Mouse (Mus musculus): ENCODE results near the gene Reck.

DNA sequence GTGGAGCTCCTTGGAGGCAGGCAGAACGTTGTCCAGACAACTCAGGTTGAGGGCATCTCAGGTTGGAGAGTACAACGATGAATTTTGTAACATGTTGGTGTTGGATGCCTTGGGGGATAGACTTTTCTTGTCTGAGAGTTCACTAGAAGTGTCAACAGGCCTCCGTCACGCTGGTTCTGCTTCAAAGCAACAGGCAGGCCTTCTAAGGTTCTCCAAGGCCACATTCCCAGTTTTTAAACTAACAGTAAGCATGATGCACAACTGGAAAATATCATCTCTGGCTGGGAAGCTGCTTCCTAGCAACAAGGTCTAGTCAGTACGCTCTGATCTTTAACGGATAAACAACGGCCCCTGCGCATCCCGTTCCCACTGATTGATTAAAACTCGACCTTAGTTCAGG is 5.5 kb upstream of the Reck start:
- TF ChIP-seq USF2 (IDR thresholded peaks at IDR 0.05; ENCODE audit: borderline replicate concordance in 1 of 2, insufficient read depth in 1 of 2, low read depth in 1 of 2, low read length in 2 of 2) (no peak), ELF1 (IDR thresholded peaks at IDR 0.05; ENCODE audit: low read depth, low read length) (no peak), MEF2A (IDR thresholded peaks at IDR 0.05; ENCODE audit: extremely low read depth, insufficient replicate concordance, low read depth, low read length, poor library complexity, severe bottlenecking) (no peak), GATA1 (IDR thresholded peaks at IDR 0.05; ENCODE audit: low read depth, low read length) (no peak), USF1 (IDR thresholded peaks at IDR 0.05; ENCODE audit: low read depth, low read length) (no peak), POLR2A (IDR thresholded peaks at IDR 0.05; ENCODE audit: control insufficient read depth in 1 of 2, insufficient read depth in 1 of 2, low read depth in 1 of 2, low read length in 2 of 2, poor library complexity in 1 of 2) (no peak), CHD2 (IDR thresholded peaks at IDR 0.05; ENCODE audit: low read length) (no peak), CTCF (IDR thresholded peaks at IDR 0.05 in 2 of 3, conservative IDR thresholded peaks at IDR 0.05 in 1 of 3; ENCODE audit: control insufficient read depth in 1 of 3, insufficient read depth in 1 of 3, low read depth in 2 of 3, low read length in 3 of 3, poor library complexity in 1 of 3, severe bottlenecking in 1 of 3) (no peak)

Data from MEL (cell line).